Mouse (Mus musculus) urinary bladder, postnatal 14 days (tissue): ENCODE results near the gene Rpl23.
A peak's percentile ranks its signal among the peaks of the same experiment; 100 is the strongest.
"Not testable (repeated sequence)": the region's sequence is repeated elsewhere in the genome, so short reads cannot be mapped to it uniquely, and the experiment has no call there.

Source experiments
- DNase-seq: peaks from one replicate; pipeline ENCODE4 v3.0.0; 2021; ENCODE audit warnings: low spot score

Gene Rpl23

GRCm38 (mm10) chr11:97799994-97800690 lies 17.9 kb upstream of the Rpl23 start:
- peak; percentile 87 for DNase-seq

- DNase-seq = peak; percentile 87
These were observed 17.1 kb upstream of the Rpl23 start for GRCm38 (mm10) chr11:97799146-97799993.

- peak; percentile 89 for DNase-seq
These were observed 16.5 kb upstream of the Rpl23 start, which contains the start of gene Lasp1 for GRCm38 (mm10) chr11:97798782-97799145. Lasp1 (plus strand) TSS chr11:97799000.

DNA sequence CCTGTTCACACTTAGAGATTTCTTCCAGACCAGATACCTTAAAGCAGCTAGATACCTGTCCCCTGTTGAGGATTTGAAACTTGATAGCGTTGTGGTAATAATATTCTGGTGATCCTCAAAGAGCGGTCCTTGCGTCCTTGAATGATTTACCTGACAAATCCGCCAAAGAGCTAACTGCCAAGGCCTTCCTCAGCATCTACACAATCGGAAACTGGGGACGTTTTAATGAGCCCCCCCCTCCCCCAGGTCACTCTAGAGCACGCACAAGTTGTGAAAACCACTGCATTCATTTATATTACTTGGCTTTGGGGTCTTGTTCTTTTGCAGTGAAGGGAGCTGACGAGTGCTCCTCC lies 15.8 kb upstream of the Rpl23 start:
- DNase-seq = no peak

DNA sequence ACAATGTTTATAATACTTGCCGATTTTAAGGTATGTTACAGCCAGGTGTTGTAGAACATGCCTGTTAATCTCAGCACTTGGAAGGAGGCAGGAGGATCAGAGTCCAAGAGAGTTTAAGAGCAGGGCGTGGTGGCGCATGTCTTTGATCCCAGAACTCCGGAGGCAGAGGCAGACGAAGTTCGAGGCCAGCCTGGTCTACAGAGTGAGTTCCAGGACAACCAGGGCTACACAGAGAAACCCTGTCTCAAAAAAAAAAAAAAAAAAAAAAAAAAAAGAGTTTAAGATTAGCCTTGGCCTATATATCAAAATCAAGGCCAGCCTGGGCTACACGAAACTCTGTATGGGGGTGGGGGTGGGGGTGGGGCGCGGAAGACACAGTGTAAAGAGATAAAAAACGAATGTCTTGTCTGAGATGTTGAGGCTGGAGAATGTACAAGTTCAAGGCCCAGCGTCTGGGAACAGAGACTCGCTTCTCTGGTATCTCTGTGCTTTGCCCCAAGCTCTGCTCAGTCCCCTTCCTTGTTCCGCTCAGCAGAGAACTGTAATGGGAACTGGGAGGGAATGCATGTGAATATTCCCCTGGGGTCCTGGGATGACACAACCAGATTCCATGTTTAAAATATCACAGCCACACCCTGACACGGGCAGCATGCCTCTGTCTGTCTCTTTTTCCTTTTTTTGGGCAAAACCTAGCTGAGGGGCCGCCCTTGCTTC lies 15.3 kb upstream of the Rpl23 start:
- DNase-seq = no peak

GRCm38 (mm10) chr11:97796910-97797309 lies 14.7 kb upstream of the Rpl23 start:
- peak; percentile 61 for DNase-seq

GRCm38 (mm10) chr11:97793165-97793564 lies 10.9 kb upstream of the Rpl23 start:
- DNase-seq = no peak

DNA sequence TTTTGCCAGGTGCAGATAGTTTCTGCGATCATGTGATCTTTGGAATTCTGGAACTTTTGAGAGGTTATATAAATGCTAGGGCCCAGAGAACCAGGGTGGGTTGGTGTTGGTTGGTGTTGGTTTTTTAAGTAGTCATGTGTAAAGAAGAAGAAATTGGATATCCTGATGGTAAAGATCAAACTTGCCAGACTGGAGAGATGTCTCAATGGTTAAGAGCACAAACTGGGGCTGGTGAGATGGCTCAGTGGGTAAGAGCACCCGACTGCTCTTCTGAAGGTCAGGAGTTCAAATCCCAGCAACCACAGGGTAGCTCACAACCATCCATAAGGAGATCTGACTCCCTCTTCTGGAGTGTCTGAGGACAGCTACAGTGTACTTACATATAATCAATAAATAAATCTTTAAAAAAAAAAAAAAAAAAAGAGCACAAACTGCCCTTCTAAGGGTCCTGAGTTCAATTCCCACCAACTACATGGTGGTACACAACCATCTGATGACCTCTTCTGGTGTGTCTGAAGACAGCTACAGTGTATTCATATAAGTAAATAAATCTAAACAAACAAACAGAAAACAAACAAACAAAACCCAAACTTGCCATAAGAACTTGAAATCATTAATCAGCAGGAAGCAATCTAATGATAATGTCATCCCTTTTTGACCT lies 8.7 kb upstream of the Rpl23 start:
- not testable (repeated sequence) for DNase-seq

GRCm38 (mm10) chr11:97789727-97790126 lies 7.5 kb upstream of the Rpl23 start:
- DNase-seq = no peak

DNA sequence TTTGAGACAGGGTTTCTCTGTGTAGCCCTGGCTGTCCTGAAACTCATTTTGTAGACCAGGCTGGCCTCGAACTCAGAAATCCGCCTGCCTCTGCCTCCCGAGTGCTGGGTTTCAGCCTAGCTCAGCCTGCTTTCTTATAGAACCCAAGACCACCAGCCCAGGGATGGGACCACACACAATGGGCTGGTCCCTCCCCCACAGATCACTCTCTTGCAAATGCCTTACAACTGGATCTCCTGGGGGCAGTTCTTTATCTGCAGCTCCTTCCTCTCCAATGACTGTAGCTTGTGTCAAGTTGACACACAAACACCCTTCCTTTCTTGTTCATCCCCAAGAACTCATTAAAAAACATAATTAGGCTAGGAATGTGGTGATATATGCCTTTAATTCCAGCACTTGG lies 5.7 kb upstream of the Rpl23 start:
- no peak for DNase-seq

DNA sequence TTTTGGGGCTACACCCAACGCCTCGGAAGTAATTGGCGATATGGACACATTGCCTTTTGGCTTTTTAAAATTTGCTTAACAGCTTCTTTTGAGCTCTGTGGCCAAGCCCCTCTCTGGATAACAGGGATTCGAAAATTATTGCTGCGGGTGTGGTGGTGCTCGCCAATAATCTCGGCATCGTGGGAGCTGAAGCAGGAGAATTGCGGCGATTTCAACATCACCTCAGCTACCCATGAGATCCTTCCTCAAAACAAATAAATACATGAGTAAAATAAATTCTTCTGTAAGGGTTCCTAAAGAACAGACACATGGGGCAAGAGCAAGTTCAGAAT lies 293 bp upstream of the Rpl23 start:
- DNase-seq = no peak

GRCm38 (mm10) chr11:97781478-97781831 lies 782 bp downstream of the Rpl23 start:
- DNase-seq = no peak

DNA sequence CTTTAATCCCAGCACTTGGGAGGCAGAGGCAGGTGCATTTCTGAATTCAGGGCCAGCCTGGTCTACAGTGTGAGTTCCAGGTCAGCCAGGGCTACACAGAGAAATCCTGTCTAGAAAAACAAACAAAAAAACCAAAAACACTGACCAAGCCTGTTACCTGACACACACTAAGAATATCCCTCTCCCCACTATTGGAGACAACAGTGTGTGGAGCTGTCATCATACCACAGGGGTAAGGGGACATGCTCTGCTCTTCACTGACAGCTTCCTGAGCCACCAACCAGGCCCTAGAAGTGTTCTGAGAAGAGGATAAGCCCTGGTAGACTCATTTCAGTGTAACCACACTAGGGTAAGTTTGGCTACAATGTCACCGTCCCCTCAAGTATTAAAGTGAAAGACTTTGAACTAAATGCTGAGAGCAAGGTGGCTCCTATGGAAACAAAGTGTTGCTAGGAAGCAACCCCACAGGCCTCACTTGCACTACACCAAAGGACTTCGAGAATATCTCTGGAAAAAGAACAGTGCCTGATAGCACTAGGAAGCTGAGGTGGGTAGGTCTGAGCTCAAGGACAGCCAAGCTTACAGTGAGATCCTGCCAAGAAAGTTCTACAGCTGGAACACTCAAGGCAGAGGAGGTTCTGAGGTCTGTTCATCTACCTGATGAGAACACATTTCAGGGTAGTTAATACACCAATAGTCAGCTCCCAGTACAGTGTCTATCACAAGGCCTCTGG lies 2.1 kb downstream of the Rpl23 start:
- no peak for DNase-seq

GRCm38 (mm10) chr11:97778918-97779317 lies 3.3 kb downstream of the Rpl23 start:
- DNase-seq = no peak

- peak; percentile 26 for DNase-seq
These were observed 5.1 kb downstream of the Rpl23 start for GRCm38 (mm10) chr11:97777129-97777529.

DNA sequence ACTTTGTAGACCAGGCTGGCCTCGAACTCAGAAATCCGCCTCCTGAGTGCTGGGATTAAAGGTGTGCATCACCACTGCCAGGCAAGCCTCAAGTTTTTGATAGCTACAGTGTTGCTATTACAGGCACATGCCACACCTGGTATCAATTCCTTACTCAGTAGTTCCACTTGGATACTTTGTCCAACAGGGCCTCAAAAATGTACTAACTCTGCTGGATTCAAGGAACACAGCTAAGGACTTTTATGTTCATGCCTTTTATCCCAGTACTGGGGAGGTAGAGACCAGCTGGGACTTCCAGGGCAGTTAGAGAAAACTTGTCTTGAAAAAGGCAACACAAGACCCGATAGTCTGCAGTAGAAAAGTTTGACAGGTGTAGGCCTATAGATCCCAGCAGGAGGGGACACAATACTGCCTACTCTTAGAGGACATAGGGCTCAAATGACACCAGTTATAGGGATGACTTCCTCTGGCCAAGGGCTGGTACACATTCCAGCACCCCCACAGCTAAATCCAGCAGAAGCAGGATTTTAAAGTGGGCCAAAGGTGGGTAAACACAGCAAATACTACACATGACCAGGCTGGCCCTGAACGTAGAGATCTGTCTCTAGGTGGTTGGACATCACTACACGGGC lies 5.6 kb downstream of the Rpl23 start:
- DNase-seq = no peak

- DNase-seq = no peak
These were observed 6.3 kb downstream of the Rpl23 start, which contains the start of gene 1700001P01Rik for GRCm38 (mm10) chr11:97775808-97776496. 1700001P01Rik (minus strand) TSS chr11:97775918.

DNA sequence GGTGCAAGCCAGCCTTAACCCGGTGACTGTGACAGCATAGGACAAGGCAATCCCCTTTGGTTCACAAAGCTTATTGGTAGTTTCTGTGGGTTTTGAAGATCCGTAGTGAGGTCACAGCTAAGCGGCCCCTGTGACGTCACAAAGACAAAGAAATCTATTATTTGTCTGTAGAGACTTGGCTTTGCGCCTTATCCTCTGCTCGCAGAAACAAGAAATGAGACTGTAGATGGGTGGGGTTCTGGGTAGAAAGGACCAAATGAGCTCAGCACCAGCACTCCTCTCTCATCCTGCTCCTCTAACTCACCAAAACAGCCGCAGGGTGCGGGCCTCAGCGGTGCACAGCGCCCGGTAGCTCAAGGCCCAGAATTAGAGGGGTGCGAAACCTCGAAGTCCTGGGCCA lies 7.1 kb downstream of the Rpl23 start:
- DNase-seq = no peak

- DNase-seq = no peak
These were observed 10.8 kb downstream of the Rpl23 start for GRCm38 (mm10) chr11:97771410-97771809.

GRCm38 (mm10) chr11:97769704-97770103 lies 12.5 kb downstream of the Rpl23 start:
- DNase-seq = peak; percentile 72
